Mouse (Mus musculus) liver, postnatal 0 days (tissue): ENCODE measurements around the gene Syncrip.

Experiments used
- CTCF ChIP-seq: sonication (generic); IDR thresholded peaks from 2 replicates; pipeline ENCODE4 v1.5.1; 2016; ENCODE audit warnings: antibody characterized with exemption, low read depth
- EP300 ChIP-seq: IDR thresholded peaks from 2 replicates; pipeline ENCODE4 v1.6.1; 2016; ENCODE audit warnings: antibody characterized with exemption, low read depth, mild to moderate bottlenecking

- TF ChIP-seq CTCF (no peak), EP300 (no peak)
Observed at GRCm38 (mm10) chr9:88409978-88410377, 72.4 kb downstream of the Syncrip start.
